Mouse (Mus musculus) lung, embryonic 14.5 days (tissue): Measurements from ENCODE around the gene Olr1. TPM values are rescaled to one million over a fixed set of nuclear protein-coding genes. Genes with fewer than 3 reads are reported as not detected.
A peak's percentile ranks its signal among the peaks of the same experiment; 100 is the strongest.

Experiments
- ATAC-seq: fragments of 200-750 bp; cut with Nextera tagmentation; 2 replicates; pipeline ENCODE4 v1.8.0; 2017; ENCODE audit warnings: mild to moderate bottlenecking, moderate TSS enrichment, moderate library complexity; ENCODE audit not compliant: insufficient read depth
- DNase-seq: peaks from one replicate; pipeline ENCODE4 v3.0.0-alpha.2; 2015
- H3K27ac ChIP-seq: fragments of 300-500 bp; sonication (generic); 2 replicates; pipeline ENCODE4 v1.5.1; 2014; ENCODE audit warnings: low read depth, mild to moderate bottlenecking, moderate library complexity
- H3K27me3 ChIP-seq: fragments of 300-500 bp; sonication (generic); 2 replicates; pipeline ENCODE4 v1.6.1; 2014; ENCODE audit warnings: low read length, control low read depth; ENCODE audit not compliant: insufficient read depth
- H3K36me3 ChIP-seq: fragments of 300-500 bp; sonication (generic); 2 replicates; pipeline ENCODE4 v1.6.1; 2014; ENCODE audit warnings: control low read depth; ENCODE audit not compliant: insufficient read depth
- H3K4me1 ChIP-seq: fragments of 300-500 bp; sonication (generic); 2 replicates; pipeline ENCODE4 v1.6.1; 2014; ENCODE audit warnings: antibody characterized with exemption, control low read depth; ENCODE audit not compliant: insufficient read depth
- H3K4me2 ChIP-seq: fragments of 300-500 bp; sonication (generic); 2 replicates; pipeline ENCODE4 v1.6.1; 2014; ENCODE audit warnings: mild to moderate bottlenecking
- H3K4me3 ChIP-seq: fragments of 300-500 bp; sonication (generic); 2 replicates; pipeline ENCODE4 v1.5.1; 2014; ENCODE audit warnings: low read depth, low read length
- H3K9ac ChIP-seq: fragments of 300-500 bp; sonication (generic); 2 replicates; pipeline ENCODE4 v1.6.1; 2014
- H3K9me3 ChIP-seq: fragments of 300-500 bp; sonication (generic); 2 replicates; pipeline ENCODE4 v1.6.1; 2016; ENCODE audit warnings: low read depth, low read length, control low read depth
- CTCF ChIP-seq: IDR thresholded peaks from 2 replicates; pipeline ENCODE4 v1.5.1; 2016; ENCODE audit warnings: antibody characterized with exemption, low read depth
- WGBS: fragments of 180-500 bp; shearing (Covaris S2); extraction: QIAGEN DNeasy Blood & Tissue Kit; methylation state at CpG from one replicate; pipeline ENCODE4 v1.1.7; 2014; 5-methylcytosine and 5-hydroxymethylcytosine counted together
- polyA plus RNA-seq: library from polyadenylated mRNA; unstranded; fragments of >200 nt; fragmentation: Nextera tagmentation; extraction: Ambion mirVana; gene quantifications from 2 replicates; pipeline ENCODE4 v1.2.1, GENCODE M21; 2014

The Olr1 gene
- polyA plus RNA-seq, 1 experiment from 2014 or later, result 0.21 TPM

DNA sequence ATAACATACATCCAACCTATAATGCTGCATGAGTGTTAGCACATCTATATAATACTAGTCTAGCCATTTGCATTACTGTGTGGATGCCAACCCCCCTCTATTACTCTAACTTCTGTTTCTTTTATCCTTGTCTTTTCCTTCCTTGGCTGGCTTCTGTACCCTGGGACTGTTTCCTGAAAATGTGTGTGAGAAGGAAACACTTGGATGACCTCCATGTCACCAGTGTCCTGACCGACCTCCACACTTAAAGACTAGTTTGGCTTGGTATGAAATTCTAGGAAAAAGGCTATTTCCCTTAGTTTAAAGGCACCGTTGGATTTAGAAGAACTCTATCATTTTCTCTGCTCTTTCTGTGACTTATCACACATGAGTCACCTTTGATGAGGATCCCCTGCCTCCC is 20.5 kb upstream of the Olr1 start:
- Histone ChIP-seq H3K4me3 (no peak overlapping the region), H3K9me3 (no peaks in the 10 kb centered on the region), H3K36me3 (no peaks in the 10 kb centered on the region), H3K9ac (no peak overlapping the region), H3K27ac (no peak overlapping the region), H3K27me3 (no peaks in the 10 kb centered on the region), H3K4me1 (no peaks in the 10 kb centered on the region), H3K4me2 (no peak overlapping the region)
- 71% methylated on average over 2 of the region's 2 CpGs for WGBS
- ATAC-seq (no peak), DNase-seq (no peak)
- no peak for TF ChIP-seq CTCF

- Histone ChIP-seq H3K4me1 (no peaks in the 10 kb centered on the region), H3K4me3 (no peak overlapping the region), H3K4me2 (no peak overlapping the region), H3K9me3 (no peaks in the 10 kb centered on the region), H3K27ac (no peak overlapping the region), H3K36me3 (no peaks in the 10 kb centered on the region), H3K9ac (no peak overlapping the region), H3K27me3 (no peaks in the 10 kb centered on the region)
- no peak for TF ChIP-seq CTCF
- no peak for ATAC-seq
- DNase-seq, result no peak
These were observed 19.1 kb upstream of the Olr1 start for GRCm38 (mm10) chr6:129526069-129526468.

GRCm38 (mm10) chr6:129517752-129518408 is 10.9 kb upstream of the Olr1 start:
- Histone ChIP-seq H3K27me3 (no peaks in the 10 kb centered on the region), H3K9me3 (no peaks in the 10 kb centered on the region), H3K9ac (no peak overlapping the region), H3K4me2 (no peak overlapping the region), H3K4me1 (peaks cover 14% of the 10 kb centered on the region), H3K27ac (no peak overlapping the region), H3K4me3 (no peak overlapping the region), H3K36me3 (no peaks in the 10 kb centered on the region)
- 49% methylated on average over 2 of the region's 2 CpGs for WGBS
- ATAC-seq, result peak; percentile 78
- peak; percentile 86 for DNase-seq
- peak; percentile 70 for TF ChIP-seq CTCF

DNA sequence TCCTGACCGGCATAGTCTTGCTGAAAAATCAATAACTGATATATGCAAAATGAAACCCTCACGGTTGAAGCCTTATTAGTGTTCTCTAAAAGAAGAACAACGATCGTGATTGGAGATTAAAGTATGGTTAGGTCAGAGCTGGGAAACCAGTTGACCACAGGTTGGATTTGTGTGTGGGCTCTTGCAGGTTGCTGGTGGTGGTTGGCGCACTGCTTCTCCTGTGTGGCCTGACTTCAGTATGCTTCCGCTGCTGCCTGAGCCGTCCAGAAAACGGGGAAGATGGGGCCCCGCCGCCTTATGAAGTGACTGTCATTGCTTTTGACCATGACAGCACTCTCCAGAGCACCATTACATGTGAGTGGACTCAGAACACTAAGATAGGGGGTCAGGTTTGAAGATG is 9.4 kb upstream of the Olr1 start:
- TF ChIP-seq CTCF, result no peak
- H3K36me3 ChIP-seq, result no peaks in the 10 kb centered on the region
- WGBS, result 86% methylated on average over 10 of the region's 10 CpGs

DNA sequence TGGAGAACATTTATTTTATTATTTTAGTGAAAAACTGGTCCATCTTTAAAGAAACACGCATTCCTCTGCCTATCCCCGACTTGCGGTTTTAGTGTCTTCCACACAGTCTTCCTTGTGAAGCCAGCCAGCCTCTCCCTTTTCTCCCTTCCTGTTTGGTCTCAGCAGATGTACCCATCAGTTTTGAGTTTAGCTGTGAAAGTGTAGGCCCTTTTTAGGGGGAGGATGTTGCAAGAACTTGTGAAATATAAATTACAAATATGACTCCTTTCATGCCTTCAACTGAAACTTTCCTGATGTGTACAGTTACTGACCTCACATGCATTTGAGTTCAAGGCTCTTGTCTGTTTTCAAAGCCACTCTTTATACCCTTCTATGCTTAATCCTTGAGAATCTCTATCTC is 8.1 kb upstream of the Olr1 start:
- Histone ChIP-seq H3K9ac (no peak overlapping the region), H3K4me2 (no peak overlapping the region), H3K27ac (no peak overlapping the region), H3K27me3 (no peaks in the 10 kb centered on the region), H3K9me3 (no peaks in the 10 kb centered on the region), H3K4me1 (peaks cover 17% of the 10 kb centered on the region), H3K36me3 (no peaks in the 10 kb centered on the region), H3K4me3 (no peak overlapping the region)
- DNase-seq (no peak), ATAC-seq (no peak)
- WGBS, result 84% methylated on average over 3 of the region's 3 CpGs
- TF ChIP-seq CTCF, result no peak

More for the DNA sequence above, 9.4 kb upstream of the Olr1 start:
- Histone ChIP-seq H3K9ac (no peak overlapping the region), H3K27me3 (no peaks in the 10 kb centered on the region), H3K4me1 (peaks cover 17% of the 10 kb centered on the region), H3K9me3 (no peaks in the 10 kb centered on the region), H3K27ac (no peak overlapping the region), H3K4me3 (no peak overlapping the region), H3K4me2 (no peak overlapping the region)
- ATAC-seq, result no peak
- DNase-seq, result no peak

DNA sequence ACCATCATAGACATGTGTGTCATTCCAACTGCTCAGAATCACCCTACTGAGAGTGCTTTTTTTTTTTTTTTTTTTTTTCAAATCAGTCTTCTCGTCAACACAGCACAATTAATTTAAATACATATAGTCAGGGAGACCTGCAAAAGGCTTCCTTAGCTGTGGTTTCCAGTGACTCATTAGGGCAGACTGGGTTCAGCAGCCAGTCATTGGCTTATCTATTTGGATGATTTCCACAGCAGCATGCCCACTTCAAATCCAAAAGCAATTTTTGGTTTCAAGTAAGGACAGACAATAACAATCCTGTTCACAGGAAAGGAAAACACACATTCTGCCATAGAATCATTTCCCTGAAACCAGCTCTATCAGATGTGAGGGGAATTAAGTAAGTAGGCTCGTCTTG is 7.4 kb upstream of the Olr1 start:
- TF ChIP-seq CTCF, result no peak
- Histone ChIP-seq H3K4me2 (no peak overlapping the region), H3K36me3 (no peaks in the 10 kb centered on the region), H3K27me3 (no peaks in the 10 kb centered on the region), H3K9me3 (no peaks in the 10 kb centered on the region), H3K4me1 (peaks cover 17% of the 10 kb centered on the region), H3K9ac (no peak overlapping the region), H3K27ac (peak overlapping the region; percentile 26; the same call in 1 of the 2 replicates), H3K4me3 (no peak overlapping the region)
- DNase-seq (no peak), ATAC-seq (no peak)
- 41% methylated on average over 2 of the region's 2 CpGs for WGBS

DNA sequence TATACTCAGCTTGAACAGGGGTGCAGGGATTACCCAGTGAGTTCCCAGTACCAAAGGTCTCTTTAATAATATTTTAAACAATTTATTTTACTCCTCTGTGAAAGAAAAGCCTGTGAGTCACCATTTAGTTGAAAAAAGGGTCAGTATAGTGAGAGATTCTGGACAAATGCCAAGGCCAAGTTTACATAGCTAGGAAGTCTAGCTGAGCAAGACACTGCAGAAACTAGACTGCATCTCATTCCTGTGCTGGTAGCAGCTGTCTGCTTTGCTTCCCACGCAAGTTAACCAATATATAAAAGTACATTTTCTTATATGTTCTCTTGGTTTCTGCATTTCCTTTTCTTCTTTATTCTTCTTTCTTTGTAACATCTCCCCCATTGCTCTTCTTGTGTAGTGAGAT is 6.4 kb upstream of the Olr1 start:
- ATAC-seq, result peak; percentile 91
- 11% methylated on average over 1 of the region's 1 CpGs for WGBS
- Histone ChIP-seq H3K4me1 (peaks cover 17% of the 10 kb centered on the region), H3K9me3 (no peaks in the 10 kb centered on the region), H3K9ac (no peak overlapping the region), H3K4me2 (no peak overlapping the region), H3K4me3 (no peak overlapping the region), H3K36me3 (no peaks in the 10 kb centered on the region), H3K27me3 (no peaks in the 10 kb centered on the region), H3K27ac (peak overlapping the region; percentile 26; the same call in 1 of the 2 replicates)
- peak; percentile 96 for DNase-seq
- no peak for TF ChIP-seq CTCF
